Comparison of ENCODE assay signal across 8 mouse cellular contexts in the genomic region with DNA sequence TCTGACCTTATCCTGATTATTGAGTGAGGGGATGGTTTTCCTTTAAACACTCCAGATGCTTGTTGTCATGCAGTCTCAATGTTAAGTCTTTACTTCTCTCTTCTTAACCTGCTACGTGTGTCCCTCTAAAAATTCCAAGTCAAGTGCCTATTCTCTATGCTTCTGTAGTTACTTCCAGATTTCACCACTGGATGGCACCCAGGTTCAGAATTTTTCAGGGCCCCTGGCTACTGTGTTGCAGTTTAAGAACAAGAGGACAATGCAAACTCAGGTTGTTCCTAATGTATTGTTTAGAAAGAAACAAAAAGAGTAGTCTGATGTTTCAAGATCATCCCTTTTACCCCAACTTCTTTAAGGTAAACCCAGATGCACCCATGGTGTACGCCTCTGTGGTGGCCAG. TPM values are rescaled to one million over a fixed set of nuclear protein-coding genes. Genes with fewer than 3 reads are reported as not detected.
DNase-seq lines count a peak whose midpoint lies in the region; ATAC-seq lines count a peak whose summit lies in the region.

No protein-coding gene starts in this region.

- no peak overlapping the region for H3K27ac ChIP-seq in forebrain, embryonic 12.5 days
- H3K27ac ChIP-seq in forebrain, embryonic 10.5 days, result no peak overlapping the region

- no peak overlapping the region for H3K4me3 ChIP-seq in forebrain, embryonic 12.5 days (replicated peaks)
- no peak overlapping the region for H3K4me3 ChIP-seq in forebrain, embryonic 10.5 days

- no peaks in the 10 kb centered on the region for H3K36me3 ChIP-seq in forebrain, embryonic 12.5 days (replicated peaks)
- H3K36me3 ChIP-seq in forebrain, embryonic 10.5 days (replicated peaks), result no peaks in the 10 kb centered on the region

- no peaks in the 10 kb centered on the region for H3K27me3 ChIP-seq in forebrain, embryonic 12.5 days
- H3K27me3 ChIP-seq in forebrain, embryonic 10.5 days (ENCODE audit: poor library complexity, severe bottlenecking), result no peaks in the 10 kb centered on the region

- H3K4me1 ChIP-seq in forebrain, embryonic 12.5 days, result no peaks in the 10 kb centered on the region
- no peaks in the 10 kb centered on the region for H3K4me1 ChIP-seq in forebrain, embryonic 10.5 days

- H3K9ac ChIP-seq in forebrain, embryonic 12.5 days, result no peak overlapping the region

- no peak for DNase-seq in forebrain, embryonic 10.5 days (ENCODE audit: extremely low spot score, low spot score)
- DNase-seq in urinary bladder, adult 18-20 months (ENCODE audit: low spot score in 2 of 2), result peak; percentile 17 to 25
- DNase-seq in urinary bladder, postnatal 10 days (ENCODE audit: low spot score), result no peak
- DNase-seq in layer of hippocampus, adult 18-20 months (ENCODE audit: low spot score in 2 of 2), result peak; percentile 28 to 73
- no peak for DNase-seq in spleen, postnatal 4 days (ENCODE audit: low spot score in 2 of 2)

- WGBS in forebrain, embryonic 12.5 days, result 53% methylated on average over 2 of the region's 2 CpGs
- 60% methylated on average over 2 of the region's 2 CpGs for WGBS in forebrain, embryonic 10.5 days

- no peak overlapping the region for H3K4me2 ChIP-seq in forebrain, embryonic 12.5 days

- no peaks in the 10 kb centered on the region for H3K9me3 ChIP-seq in forebrain, embryonic 12.5 days
- no peaks in the 10 kb centered on the region for H3K9me3 ChIP-seq in forebrain, embryonic 10.5 days

- 0 out of 2 replicates have a peak, but pooled peaks have one; percentile 49 for ATAC-seq in forebrain, embryonic 12.5 days (ENCODE audit: low FRiP score)
- peak; percentile 94 for ATAC-seq in frontal cortex, adult (ENCODE audit: low TSS enrichment)
- peak; percentile 90 for ATAC-seq in megakaryocyte progenitor cell, adult 5-6 weeks (replicated peaks; ENCODE audit: poor library complexity)

RNA-seq across cellular contexts. Expression of gene Palld, which starts 8.4 kb away (rescaled TPM):
- 53.6 and 56.0 TPM in 2 replicates for polyA plus RNA-seq in forebrain, embryonic 12.5 days (2016; fragmentation: Nextera tagmentation; extraction: Ambion mirVana)
- 48.8 and 51.6 TPM in 2 replicates for polyA plus RNA-seq in forebrain, embryonic 10.5 days (2016; fragmentation: Nextera tagmentation; extraction: Ambion mirVana)
- total RNA-seq in layer of hippocampus, adult 18-20 months (2021), result 1 to 10 TPM; 5.1 to 5.5 TPM
- 0.17 TPM in 1 of 2 replicates, not detected in the other for total RNA-seq in megakaryocyte progenitor cell, adult 5-6 weeks (2015)
- total RNA-seq in megakaryocyte progenitor cell, adult 5-6 weeks (2017), result 0.12 and 0.20 TPM in 2 replicates

RNA-seq across cellular contexts. Expression of gene Ddx60, which starts 33.8 kb away (rescaled TPM):
- 0.35 and 0.59 TPM in 2 replicates for polyA plus RNA-seq in forebrain, embryonic 12.5 days (2016; fragmentation: Nextera tagmentation; extraction: Ambion mirVana)
- 0.02 TPM in 1 of 2 replicates, not detected in the other for polyA plus RNA-seq in forebrain, embryonic 10.5 days (2016; fragmentation: Nextera tagmentation; extraction: Ambion mirVana)
- total RNA-seq in layer of hippocampus, adult 18-20 months (2021), result under 1 TPM; 0.23 to 0.30 TPM
- 1.9 and 3.4 TPM in 2 replicates for total RNA-seq in megakaryocyte progenitor cell, adult 5-6 weeks (2015)
- 2.2 and 2.8 TPM in 2 replicates for total RNA-seq in megakaryocyte progenitor cell, adult 5-6 weeks (2017)

Comparison
In these comparisons a context has a peak if more than half of its experiments do, and no peak if none do; other contexts are left out.
1. DNase-seq: peak in urinary bladder, adult 18-20 months (2 of 2) and layer of hippocampus, adult 18-20 months (2 of 2); none in forebrain, embryonic 10.5 days (single experiment), urinary bladder, postnatal 10 days (single experiment) and spleen, postnatal 4 days (0 of 2).
2. RNA of gene Palld, which starts 8.4 kb away (total RNA-seq): 5.1 to 5.5 TPM in layer of hippocampus, adult 18-20 months; 0.12 to 0.20 TPM in megakaryocyte progenitor cell, adult 5-6 weeks; every median in the first group is over 4 times any median in the second.
3. Peak in every context shown above with its lines, with median percentiles within 50 percentile points of each other: ATAC-seq.